Mouse (Mus musculus) cerebellum, adult 2 months (tissue): ENCODE results near the gene Drap1.

Source experiments
- CTCF ChIP-seq: fragments of 200-500 bp; IDR thresholded peaks from 2 replicates; pipeline ENCODE4 v1.5.1; 2011; ENCODE audit warnings: low read depth, mild to moderate bottlenecking, control low read depth, low read length, moderate library complexity, borderline replicate concordance; ENCODE audit not compliant: insufficient read depth
- POLR2A ChIP-seq: fragments of 200-500 bp; IDR thresholded peaks from 2 replicates; pipeline ENCODE4 v1.6.1; 2011; ENCODE audit warnings: low read length, control low read depth, borderline replicate concordance; ENCODE audit not compliant: insufficient read depth

DNA sequence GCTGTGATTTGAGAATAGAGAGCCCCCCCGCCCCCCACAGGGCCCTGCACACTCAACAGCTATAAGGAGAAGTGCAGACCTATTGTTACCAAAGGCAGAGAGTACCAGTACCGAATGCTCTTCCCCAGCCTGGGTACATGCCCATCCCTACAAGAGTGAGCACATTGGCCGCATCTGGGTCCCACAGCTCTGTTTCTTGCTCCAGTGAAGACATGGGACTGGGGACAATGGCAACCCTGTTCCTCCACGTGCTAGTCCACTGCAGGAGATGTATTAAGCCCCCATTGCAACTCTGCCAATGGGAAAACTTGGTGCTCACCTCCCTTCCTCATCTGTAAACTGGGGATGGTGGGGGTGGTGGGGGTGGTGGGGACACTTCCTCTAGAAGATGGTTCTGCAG lies 10.9 kb downstream of the Drap1 start:
- no peak for TF ChIP-seq CTCF
- no peak for TF ChIP-seq POLR2A
